Mouse (Mus musculus): Measurements from ENCODE around the gene Pxmp4.
A peak's percentile ranks its signal among the peaks of the same experiment; 100 is the strongest.

Gene Pxmp4

DNA sequence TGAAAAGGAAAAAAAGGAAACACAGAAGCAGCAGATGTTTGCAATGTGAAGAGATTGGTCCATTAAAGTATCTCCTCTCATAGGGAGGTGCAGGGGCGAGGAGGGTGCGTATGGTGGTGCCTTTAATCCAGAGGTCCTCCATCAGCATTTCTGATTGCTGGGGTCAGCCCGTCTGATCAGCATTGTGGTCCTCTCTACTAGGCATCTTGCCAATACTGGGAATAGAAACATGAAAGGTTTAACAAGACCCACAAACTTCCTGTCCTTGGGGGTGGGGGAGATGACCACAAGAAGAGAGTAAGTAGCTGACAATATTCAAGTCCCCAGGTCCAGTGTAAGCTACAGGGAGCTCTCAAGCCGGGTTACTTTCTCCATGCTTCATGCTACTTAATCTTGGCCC lies 32.8 kb downstream of the Pxmp4 start:
- no peak for DNase-seq

DNA sequence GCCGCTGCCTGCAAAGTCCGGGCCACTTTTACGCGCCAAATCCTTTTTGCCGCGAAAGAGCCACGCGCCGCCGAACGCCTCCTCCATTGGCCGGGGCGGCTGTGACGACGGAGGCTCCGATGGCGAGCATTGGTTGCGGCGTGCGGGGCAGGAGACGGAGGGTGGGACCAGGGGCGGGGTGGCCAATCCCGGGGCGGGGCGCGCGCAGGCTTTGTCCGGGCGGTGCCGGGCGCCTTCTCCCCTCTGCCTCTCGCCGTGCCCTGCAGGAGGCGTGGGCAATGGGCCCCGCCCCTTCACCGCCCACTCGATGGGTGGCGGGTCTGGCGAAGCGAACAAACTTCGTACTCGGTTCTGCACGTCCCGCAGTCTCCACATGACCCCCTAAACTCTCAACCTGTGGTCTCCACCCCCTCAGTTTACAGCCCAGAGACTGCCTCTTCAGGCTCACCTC lies 33.6 kb downstream of the Pxmp4 start, which contains the start of gene E2f1:
Gene E2f1, minus strand, starts transcription at position 57 of the 451 bp plus-strand sequence.
- peak; percentile 97 for DNase-seq

DNA sequence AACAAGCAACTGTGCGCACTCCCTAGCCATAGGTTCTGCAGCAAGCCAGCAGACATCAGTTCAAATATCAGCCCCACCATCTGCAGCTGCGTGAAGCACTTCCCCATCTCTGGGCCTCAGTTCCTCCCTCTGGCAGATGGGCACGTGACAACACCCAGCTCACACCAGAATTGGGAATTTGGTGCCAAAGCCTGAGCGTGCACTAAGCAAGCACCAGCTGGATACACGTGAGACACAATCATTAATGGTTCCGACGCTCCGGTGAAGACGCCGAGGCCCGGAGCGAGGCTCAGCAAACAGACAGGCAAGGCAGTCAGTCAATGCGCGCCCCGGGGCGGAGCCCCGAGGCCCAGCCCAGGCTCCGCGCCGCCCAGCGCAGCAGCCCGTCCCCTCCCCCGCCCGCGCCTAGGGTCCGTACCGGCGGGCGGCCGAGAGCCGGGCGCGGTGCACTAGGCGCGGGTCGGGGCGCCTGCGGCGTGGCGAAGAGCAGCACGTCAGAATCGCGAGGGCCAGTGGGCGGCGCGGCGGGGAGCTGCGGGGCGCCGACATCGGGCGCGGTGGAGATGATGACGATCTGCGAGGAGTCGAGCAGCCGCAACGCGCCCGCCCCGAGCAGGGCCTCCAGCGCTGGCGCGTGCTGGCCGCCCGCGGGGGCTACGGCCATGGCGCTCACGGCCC lies 34.3 kb downstream of the Pxmp4 start:
- DNase-seq, result peak; percentile 80

DNA sequence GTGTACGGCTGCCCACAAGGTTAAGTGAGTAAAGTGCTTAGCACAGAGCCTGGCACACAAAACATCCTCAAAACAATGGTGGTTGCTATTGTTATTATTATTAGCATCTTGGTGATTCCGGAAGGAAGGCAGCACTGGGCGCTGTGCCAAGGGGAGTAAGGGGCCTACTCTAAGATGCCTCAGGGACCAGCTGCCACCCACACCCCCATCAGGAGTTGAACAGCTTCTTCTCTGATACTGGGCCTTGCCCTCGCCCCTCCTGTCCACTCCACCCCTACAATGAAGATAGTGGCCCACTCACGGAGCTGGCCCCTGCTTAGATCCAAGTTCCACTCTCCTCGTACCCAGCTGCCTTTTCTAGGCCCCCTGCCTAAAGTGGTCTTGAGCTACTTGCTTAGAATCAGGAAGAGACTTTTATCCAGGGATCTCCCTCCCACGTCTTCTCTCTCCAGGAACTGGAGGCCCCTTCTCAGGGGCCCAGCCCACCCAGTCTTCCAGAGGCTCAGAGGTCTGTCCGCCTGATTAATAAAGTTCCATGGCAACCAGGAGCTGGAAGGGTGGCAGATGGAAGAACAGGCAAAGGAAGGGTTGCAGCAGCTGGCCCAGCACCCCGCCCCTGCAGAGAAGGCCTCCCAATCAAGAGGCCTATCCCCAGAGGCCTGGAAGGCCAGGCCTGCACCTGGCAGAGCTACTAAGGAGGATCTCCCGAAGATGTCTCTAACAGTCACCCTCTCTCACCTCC lies 35.0 kb downstream of the Pxmp4 start:
- no peak for DNase-seq

DNA sequence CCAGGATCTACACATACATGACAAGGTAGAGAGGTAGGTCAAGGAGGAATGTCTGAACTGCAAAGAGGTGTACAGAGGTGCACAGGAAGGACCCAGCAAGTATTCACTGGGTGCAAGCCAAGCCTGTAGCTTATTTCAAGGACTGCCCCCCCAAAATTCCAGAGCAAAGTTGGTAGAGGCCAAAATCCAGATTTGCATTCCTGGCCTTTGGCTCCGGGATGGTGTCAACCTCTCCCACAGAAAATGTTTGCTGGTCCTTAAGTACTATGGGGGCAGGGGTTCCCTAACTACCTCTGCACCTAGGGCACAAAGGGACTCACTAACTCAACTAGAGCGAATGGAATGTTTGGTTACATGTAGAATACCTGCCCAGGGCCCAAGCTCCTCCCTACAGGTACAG lies 35.7 kb downstream of the Pxmp4 start:
- peak; percentile 34 for DNase-seq

DNA sequence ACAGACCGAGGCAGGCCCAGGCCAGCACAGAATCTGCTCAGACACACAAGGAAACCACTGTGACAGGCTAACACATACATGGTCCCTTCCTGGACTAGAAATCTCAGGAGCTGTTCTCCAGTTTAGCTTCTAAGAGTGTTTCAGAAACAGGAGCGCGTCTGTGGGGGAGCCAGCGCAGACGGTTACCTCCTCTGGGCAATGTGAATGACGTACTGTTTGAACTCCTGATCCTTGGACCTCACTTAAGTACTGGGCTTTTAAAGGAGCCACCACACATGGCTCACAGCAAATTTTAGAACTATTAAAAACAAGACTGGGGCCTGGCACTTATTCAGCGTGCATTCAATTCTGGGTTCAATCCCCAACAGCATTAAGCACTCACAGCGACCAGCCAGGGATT lies 36.9 kb downstream of the Pxmp4 start:
- DNase-seq, result peak; percentile 58

DNA sequence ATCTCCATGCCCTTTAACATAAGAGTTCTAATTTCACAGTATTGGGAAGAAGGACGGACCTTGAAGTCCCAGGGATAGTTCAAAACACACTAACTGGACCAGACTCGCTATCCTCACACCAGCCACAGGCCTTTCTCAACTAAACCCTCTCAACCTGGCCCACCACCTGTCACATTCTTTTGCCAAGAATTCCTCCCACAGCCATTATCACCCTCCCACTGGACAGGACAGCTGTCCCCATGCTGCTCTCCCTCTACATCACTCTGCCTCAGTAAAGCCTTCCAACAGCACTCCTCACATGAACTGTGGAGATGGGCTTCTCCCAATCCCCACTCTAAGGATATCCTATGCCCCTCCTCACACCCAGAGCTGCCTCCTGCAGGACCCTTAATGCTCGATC lies 37.9 kb downstream of the Pxmp4 start:
- no peak for DNase-seq

DNA sequence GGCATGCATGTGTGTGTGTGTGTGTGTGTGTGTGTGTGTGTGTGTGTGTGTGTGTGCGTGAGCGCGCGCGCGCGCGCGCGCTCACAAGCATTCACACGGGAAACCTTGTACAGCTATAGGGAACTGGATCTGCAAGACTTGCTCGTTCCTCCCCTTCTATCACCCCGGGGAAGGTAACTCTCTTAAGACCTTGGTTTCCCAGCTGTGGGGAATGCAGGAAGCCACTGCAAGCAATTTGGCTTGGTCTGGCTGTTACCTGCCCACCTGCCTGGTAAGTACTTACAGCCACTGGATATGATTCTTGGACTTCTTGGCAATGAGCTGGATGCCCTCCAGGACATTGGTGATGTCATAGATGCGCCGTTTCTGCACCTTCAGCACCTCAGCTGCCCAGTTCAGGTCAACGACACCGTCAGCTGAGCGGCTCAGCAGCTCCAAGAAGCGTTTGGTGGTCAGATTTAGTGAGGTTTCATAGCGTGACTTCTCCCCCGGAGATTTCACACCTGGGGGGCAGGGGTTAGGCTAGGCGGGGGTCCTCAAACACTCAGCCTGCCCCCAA lies 39.8 kb downstream of the Pxmp4 start:
- peak; percentile 77 for DNase-seq

DNA sequence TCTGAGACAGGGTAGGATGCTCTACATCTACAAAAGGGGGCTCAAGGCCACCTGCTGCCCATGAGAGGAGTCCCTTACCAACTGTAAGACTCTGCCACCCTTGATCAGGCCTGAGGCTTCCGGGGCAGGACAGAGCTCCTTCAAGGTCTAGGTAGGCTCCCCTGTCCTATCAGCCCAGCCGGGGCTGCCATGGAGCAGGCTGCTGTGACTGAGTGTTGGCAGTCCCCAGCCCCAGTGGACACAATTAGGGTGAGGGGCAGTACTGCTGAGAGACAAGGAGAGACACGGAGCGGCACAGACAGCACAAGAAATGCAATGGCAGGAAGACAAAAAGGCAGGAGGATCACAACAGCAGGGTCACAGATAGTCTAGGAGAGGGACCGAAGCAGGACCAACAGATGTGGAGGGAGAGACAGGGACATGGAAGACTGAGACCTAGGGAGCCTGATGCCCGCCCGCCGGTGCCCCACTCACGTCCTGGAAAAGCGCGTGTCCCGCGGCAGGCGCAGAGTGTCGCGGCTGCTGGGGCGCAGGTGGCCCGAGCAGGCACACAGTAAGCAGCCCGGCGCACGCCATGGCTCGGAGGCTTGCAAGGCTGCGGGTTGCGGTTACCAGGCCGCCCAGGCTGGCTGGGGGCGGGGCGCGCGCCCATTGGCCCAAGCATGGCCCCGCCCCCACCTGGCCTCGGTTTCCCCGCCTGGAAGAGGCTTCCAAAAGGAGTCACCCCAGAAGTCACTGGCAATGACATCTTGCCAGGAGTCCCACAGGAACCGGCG lies 45.1 kb downstream of the Pxmp4 start, which contains the start of gene Necab3:
Gene Necab3, minus strand, starts transcription at position 627 of the 776 bp plus-strand sequence.
- peak; percentile 38 for DNase-seq

DNA sequence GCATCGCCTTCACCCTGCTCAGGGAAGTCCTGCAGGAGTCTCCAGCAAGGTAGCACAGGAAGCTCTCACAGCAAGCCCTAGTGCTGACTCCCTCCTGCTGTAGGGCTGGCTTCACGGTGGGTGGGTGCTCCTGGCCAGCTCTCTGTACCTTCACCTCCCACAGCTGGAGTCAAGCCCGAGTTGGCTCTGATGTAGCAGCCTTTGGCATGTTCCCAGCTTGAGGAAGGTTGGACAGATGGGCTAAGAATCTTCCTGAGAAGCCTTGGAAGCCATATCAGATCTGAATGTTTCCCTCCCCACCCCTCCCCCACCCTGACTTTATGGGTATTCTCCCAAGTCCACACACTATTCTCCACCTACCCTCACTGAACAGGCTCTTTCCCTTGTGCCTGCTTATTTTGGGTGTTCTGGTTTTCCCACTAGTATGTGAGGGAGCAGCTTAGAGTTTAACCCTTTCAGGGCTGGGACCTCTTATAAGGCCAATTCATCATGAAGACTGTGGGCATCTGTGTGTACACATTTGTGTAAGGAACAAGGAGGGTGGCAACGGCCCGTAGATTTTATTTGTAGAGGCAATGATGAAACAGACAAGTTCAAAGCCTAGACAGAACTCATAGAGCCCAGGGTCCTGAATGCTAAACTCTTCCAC lies 46.2 kb downstream of the Pxmp4 start:
- DNase-seq, result peak; percentile 72

DNA sequence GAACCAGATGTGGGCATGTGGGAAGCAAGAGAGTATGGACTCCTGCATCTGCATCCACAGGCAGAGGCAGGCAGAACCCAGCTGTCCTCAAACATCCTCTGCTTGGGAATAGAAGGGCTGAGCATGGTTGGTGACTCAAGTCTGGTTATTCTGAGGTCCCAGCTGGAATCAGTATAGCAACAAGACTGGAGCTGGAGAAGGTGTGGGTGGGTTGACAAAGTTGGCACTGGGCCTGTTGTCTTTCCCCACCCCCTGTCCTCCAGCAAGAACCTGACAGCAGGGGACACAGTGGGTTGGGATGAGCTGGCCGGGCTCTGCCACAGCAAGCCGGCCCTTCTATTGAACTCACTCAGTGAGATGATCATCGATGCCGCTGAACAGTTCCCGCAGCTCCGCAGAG lies 48.3 kb downstream of the Pxmp4 start:
- DNase-seq, result no peak

DNA sequence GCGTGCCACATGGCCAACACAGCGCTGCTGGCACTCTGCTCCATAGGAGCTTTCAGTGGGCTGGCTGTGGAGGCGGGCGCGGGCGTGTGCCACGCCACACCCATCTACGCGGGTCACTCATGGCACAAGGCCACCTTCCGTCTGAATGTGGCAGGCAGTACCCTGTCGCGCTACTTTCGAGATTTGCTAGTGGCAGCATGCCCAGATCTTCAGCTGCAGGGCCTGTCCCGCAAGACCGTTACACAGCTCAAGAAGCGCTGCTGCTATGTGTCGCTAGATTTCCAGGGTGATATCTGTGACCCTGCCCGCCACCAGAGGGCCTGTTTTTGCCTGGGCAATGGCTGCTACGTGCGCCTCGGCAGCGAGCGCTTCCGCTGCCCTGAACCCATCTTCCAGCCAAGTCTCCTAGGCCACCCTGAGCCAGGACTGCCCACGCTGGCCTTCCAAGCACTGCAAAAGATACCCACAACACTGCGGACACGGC lies 51.0 kb downstream of the Pxmp4 start:
- DNase-seq, result peak; percentile 78

DNA sequence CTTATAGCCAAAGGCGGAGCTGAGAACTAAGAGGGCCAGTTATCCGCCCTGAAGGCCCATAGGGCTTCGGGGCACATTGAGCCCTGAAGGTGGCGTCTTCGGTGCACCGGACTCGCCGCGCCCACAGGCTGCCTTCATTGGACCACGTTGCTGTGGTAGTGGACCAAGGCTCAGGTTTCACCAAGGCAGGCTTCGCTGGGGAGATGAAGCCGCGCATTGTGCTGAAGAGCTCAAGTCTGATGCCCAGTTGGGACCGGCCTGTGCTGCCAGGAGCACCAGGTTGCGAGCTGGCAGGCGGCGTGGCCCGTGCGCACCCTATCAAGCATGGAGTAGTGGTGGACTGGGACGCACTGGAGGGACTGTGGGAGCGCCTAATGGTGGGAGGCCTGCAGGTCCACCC lies 51.6 kb downstream of the Pxmp4 start:
- no peak for DNase-seq

DNA sequence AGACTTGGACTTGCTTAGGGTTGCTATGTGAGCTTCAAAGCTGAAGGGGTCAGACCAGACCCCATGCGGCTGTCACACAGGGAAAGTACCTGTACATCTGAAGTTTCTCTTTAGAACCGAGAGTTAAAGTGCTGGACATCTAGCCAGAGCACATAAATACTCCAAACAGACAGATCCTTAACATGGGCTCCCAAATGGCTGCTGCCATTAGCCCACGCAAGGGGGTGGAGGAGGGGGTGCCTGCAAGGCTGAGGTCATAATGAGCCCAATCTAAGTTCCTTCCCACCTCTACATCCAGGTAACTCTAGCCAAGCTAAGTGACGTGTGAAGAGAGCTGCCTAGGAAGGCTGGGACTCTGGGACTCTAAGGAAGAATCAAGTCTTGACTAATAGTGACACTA lies 52.0 kb downstream of the Pxmp4 start, which contains the start of gene Actl10:
Gene Actl10, plus strand, starts transcription at position 301 of the 400 bp plus-strand sequence.
- DNase-seq, result no peak

DNA sequence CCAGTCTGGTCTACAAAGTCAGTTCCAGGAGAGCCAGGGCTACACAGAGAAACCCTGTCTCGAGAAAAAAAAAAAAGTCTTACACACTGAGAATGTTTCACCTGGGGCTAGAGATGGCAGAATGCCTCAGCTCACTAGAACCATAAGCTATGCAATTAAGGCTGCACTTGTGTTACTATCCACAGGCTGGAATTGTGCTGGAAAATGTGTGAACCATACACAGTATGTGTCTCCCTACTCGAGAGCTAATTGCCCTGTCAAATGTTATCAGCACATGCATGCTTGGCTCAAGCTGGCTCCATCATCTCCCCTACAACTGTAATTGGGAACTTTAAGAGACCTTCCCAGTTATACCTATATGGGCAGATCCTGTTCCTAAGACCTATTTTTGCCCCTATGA lies 52.6 kb downstream of the Pxmp4 start:
- DNase-seq, result no peak

DNA sequence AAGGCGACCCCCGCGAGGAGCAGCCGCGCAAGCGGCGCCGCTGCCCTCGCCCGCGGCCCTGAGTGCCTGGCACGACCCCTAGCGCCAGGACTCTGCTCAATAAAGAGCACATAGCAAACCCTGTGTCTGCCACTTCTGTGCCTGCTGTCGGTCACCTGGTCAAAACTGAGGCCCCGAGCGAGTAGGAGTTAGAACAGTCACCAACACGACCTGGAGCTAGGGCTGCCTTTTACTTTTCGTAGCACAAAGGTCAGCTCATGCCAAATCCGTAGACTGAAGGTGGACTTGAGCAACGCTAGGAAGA lies 53.7 kb downstream of the Pxmp4 start:
- no peak for DNase-seq

DNA sequence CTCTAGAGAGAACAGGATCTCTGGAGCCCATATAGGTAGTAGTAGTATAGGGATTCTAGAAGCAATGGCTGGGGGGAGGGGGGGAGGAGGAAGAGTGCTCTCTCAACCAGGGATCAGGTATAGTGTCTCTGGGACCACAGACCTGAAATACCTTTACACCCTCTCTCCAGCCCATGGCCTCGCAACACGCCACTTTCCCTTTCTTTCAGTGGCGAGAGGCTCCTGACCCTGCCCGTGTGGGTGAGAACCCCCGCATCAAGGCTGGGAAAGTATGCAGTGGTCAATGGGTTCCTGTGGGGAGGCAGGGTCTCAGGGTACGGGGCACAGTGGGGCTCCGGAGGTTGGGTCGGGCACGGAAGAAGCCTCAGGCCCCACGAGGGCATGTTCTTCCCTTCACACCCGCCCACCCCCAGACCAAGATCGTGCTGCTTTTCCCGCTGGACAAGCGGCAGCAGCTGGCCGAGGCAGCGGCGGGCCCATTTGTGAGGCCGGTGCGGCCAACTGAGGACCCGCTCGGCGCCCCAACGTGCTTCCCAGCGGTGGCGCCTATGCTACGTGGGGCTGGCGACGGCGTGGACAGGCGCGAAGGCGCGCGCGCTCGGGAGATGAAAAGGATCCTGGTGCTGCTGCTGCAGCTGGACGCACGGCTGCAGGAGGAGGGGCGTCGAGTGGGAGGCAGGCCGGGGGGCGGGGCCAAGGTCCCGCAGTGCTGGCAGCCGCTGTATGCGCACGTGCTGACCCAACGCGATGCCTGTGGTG lies 54.2 kb downstream of the Pxmp4 start:
- peak; percentile 80 for DNase-seq

DNA sequence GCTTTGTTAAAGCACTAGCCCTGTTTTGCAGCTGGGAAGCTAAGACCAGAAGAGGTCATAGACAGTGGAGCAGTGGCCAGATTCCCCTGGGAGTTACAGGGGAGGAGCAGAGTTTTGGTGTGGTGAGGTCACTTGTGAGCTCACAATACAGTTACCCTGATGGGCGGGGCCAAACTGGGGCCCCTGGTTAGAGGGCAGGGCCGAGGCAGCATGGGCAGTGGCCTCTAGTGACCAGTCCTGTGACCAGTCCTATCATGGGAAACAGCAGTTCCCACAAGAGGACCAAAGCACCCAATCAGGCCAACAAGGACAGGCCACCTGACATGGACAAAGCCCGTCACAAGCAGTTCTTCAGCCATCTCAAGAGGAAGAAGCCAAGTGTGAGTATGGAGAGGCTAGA lies 54.8 kb downstream of the Pxmp4 start:
- peak; percentile 20 for DNase-seq

DNA sequence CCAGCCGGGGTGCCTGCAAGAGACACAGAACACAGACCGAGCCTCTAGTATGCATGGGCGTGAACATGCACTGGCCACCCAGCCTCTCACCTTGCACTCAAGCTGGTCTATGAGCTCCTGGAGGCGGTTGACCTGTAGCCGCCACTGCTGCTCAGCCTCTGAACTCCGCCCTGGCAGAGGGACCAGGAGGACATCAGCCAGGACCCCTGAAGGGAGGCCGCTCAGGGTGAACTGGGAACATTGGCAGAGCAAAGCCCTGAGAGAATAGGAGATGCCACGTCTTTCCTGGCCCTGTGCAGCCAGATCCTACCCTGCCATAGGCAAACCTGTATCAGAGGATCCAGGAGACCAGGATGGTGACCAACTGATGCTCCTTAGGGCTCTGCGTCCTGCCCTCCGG lies 56.8 kb downstream of the Pxmp4 start, which contains the start of gene 1700003F12Rik:
Gene 1700003F12Rik, plus strand, starts transcription at position 375 of the 400 bp plus-strand sequence.
- DNase-seq, result no peak

DNA sequence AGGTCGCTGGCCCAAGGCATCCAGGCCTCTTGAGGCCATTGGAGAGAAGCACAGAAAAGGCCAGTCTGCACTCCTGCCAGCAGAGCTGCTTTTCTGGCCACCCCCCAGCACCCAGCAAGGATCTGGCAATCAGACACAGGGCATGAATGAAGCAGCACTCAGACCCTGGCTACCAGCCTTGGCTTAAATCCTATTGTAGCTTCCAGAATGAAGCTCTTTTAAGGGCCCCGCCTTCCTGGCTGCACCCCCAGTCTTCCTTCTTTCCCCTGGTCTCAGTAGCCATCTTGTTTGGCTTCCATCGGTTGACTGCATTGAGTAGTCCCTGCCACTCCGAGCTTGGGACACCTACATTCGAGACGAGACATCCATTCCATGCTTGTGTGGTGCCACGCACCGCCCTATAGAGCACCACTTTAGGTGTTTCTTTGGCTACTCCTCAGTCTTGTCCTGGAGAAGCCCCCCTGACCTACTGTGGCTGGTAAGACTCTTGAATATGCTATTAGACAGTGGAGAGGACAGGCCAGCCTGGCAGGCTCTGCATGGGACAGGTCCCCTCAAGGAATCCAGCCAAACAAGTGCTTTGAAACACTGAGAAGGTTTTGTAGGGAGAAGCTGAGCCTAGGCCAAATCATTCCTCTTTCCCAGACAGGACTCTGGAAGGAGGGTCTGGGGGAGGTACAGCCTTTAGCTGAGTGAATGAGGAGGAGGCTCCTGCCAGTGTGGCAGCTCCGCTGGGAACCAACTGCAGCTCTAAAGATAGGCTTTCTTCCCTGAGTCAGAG lies 59.8 kb downstream of the Pxmp4 start:
- DNase-seq, result no peak

DNA sequence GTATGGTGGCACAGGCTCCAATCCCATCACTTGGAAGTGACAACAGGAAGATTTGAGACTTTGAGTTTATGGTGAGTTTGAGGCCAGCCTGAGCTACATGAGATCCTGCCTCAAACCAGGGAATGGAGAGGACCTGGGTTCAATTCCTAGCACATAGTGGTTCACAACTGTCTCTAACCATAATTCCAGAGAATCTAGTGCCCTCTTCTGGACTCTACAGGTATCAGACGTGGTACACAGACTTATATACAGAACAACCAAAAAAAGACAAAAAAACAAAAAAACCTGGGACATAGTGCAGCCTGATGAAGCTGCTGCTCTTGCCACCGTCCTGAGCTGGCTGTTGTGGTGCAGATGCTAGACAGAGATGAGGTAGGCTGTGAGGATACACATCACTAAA lies 61.9 kb downstream of the Pxmp4 start:
- no peak for DNase-seq

Measured in kidney, postnatal 14 days (tissue).